Mouse (Mus musculus) midbrain, embryonic 11.5 days (tissue): ENCODE measurements at regions not wholly inside any gene's neighbourhood (a gene's known extent, or its start where the extent isn't known, plus 50 kb on each side); places are given as distances from the start of the nearest gene placed in this dataset.

ENCODE experiments used
- ATAC-seq: fragments of 200-750 bp; cut with Nextera tagmentation; 2 replicates; pipeline ENCODE4 v1.8.0; 2017; ENCODE audit warnings: moderate TSS enrichment, moderate library complexity; ENCODE audit not compliant: low FRiP score
- DNase-seq: peaks from one replicate; pipeline ENCODE4 v3.0.0; 2015; ENCODE audit warnings: low spot score; ENCODE audit errors: missing footprints
- H3K27ac ChIP-seq: fragments of 300-500 bp; sonication (generic); 2 replicates; pipeline ENCODE4 v1.5.1; 2014; ENCODE audit warnings: low read depth, low read length
- H3K27me3 ChIP-seq: fragments of 300-500 bp; sonication (generic); 2 replicates; pipeline ENCODE4 v1.6.1; 2014; ENCODE audit warnings: mild to moderate bottlenecking, low read length, moderate library complexity, mixed read lengths; ENCODE audit not compliant: control insufficient read depth, insufficient read depth
- H3K36me3 ChIP-seq: fragments of 300-500 bp; sonication (generic); 2 replicates; pipeline ENCODE4 v1.6.1; 2014; ENCODE audit warnings: mild to moderate bottlenecking, low read length, moderate library complexity, mixed read lengths; ENCODE audit not compliant: control insufficient read depth, insufficient read depth
- H3K4me1 ChIP-seq: fragments of 300-500 bp; sonication (generic); 2 replicates; pipeline ENCODE4 v1.6.1; 2014; ENCODE audit warnings: low read length; ENCODE audit not compliant: control insufficient read depth, insufficient read depth
- H3K4me2 ChIP-seq: fragments of 300-500 bp; sonication (generic); 2 replicates; pipeline ENCODE4 v1.6.1; 2014; ENCODE audit warnings: mild to moderate bottlenecking, moderate library complexity
- H3K4me3 ChIP-seq: fragments of 300-500 bp; sonication (generic); 2 replicates; pipeline ENCODE4 v1.5.1; 2014; ENCODE audit warnings: low read depth, low read length
- H3K9ac ChIP-seq: fragments of 300-500 bp; sonication (generic); 2 replicates; pipeline ENCODE4 v1.6.1; 2014; ENCODE audit warnings: low read length
- H3K9me3 ChIP-seq: fragments of 300-500 bp; sonication (generic); 2 replicates; pipeline ENCODE4 v1.6.1; 2016; ENCODE audit warnings: low read length; ENCODE audit not compliant: control insufficient read depth
- WGBS: fragments of 180-500 bp; shearing (Covaris S2); extraction: QIAGEN DNeasy Blood & Tissue Kit; methylation state at CpG from one replicate; pipeline ENCODE4 v1.1.7; 2014; 5-methylcytosine and 5-hydroxymethylcytosine counted together

- H3K27me3 ChIP-seq, result no peaks in the 10 kb centered on the region
- H3K4me2 ChIP-seq, result no peak overlapping the region
- DNase-seq (no peak), ATAC-seq (no peak)
- no peaks in the 10 kb centered on the region for H3K4me1 ChIP-seq
- H3K9ac ChIP-seq, result no peak overlapping the region
- H3K9me3 ChIP-seq, result no peaks in the 10 kb centered on the region
- H3K4me3 ChIP-seq, result no peak overlapping the region
- no peak overlapping the region for H3K27ac ChIP-seq
- H3K36me3 ChIP-seq, result no peaks in the 10 kb centered on the region
- 81% methylated on average over 2 of the region's 2 CpGs for WGBS
Observed at GRCm38 (mm10) chr11:64647938-64648337, 211.5 kb upstream of the F930015N05Rik start.

DNA sequence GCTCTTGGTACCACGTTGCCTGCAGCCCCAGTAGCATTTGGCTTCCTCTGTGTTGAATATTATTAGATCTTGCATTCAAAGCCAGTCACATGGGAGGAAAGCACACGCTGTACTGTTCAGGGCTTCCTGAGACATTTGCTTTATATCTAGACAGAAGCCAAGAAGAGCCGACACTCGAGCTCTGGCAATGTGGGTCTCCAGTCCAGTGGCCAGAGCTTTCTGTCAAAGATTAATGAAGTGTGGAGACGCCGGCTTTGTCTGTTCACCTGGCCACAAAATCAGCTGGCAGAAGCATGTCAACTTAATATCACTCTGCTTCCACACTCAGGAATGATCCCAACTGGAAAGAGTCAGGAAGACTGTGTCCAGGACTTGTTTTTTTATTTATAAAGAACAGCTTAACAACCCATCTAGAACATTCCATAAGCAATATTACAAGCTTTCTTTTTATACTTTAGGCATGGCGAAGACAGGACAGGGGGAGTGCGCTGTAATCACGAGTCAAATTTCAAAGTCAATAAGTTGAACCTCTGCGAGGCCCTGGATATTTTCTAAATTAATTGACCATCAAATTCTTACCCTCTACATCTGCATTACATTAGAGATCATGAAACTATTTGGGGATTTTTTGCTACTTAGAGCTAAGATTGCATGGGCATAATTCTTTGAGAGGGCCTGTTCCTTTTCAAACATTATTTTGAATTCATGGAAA is 214.3 kb upstream of the F930015N05Rik start:
- H3K9ac ChIP-seq, result no peak overlapping the region
- ATAC-seq (no peak), DNase-seq (peak; percentile 77)
- H3K36me3 ChIP-seq, result no peaks in the 10 kb centered on the region
- H3K27me3 ChIP-seq, result no peaks in the 10 kb centered on the region
- no peaks in the 10 kb centered on the region for H3K9me3 ChIP-seq
- no peak overlapping the region for H3K4me2 ChIP-seq
- H3K4me3 ChIP-seq, result no peak overlapping the region
- no peaks in the 10 kb centered on the region for H3K4me1 ChIP-seq
- no peak overlapping the region for H3K27ac ChIP-seq
- WGBS, result 84% methylated on average over 10 of the region's 10 CpGs

DNA sequence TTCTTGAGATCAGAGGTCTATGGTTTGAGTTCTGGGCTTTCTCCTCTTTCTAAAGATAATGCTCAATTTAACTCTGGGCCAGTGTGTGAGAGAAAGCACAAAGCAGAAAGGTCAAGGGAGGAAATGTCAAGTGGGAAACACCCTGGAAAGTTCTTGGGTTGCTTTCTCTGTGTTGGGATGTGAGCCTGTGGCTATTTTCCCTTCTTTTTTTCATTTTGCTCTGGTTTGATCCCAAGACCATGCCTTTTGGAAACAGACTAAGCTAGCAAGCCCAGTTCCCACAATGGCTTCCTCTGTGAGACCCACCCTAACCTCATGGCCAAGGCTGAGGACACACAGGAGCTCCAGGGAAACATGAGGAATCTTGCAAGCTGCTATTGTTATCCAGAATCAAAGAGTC is 216.4 kb upstream of the F930015N05Rik start:
- no peaks in the 10 kb centered on the region for H3K27me3 ChIP-seq
- H3K4me2 ChIP-seq, result no peak overlapping the region
- H3K9ac ChIP-seq, result no peak overlapping the region
- no peaks in the 10 kb centered on the region for H3K4me1 ChIP-seq
- no peak overlapping the region for H3K4me3 ChIP-seq
- no peaks in the 10 kb centered on the region for H3K36me3 ChIP-seq
- DNase-seq (no peak), ATAC-seq (no peak)
- H3K9me3 ChIP-seq, result no peaks in the 10 kb centered on the region
- H3K27ac ChIP-seq, result no peak overlapping the region

- Histone ChIP-seq H3K27me3 (no peaks in the 10 kb centered on the region), H3K4me2 (no peak overlapping the region), H3K4me1 (no peaks in the 10 kb centered on the region), H3K36me3 (no peaks in the 10 kb centered on the region), H3K9ac (no peak overlapping the region), H3K9me3 (no peaks in the 10 kb centered on the region), H3K4me3 (no peak overlapping the region), H3K27ac (no peak overlapping the region)
- DNase-seq, result peak; percentile 45
- 82% methylated on average over 1 of the region's 1 CpGs for WGBS
- ATAC-seq, result no peak
Observed at GRCm38 (mm10) chr11:64655162-64655561, 218.7 kb upstream of the F930015N05Rik start.

DNA sequence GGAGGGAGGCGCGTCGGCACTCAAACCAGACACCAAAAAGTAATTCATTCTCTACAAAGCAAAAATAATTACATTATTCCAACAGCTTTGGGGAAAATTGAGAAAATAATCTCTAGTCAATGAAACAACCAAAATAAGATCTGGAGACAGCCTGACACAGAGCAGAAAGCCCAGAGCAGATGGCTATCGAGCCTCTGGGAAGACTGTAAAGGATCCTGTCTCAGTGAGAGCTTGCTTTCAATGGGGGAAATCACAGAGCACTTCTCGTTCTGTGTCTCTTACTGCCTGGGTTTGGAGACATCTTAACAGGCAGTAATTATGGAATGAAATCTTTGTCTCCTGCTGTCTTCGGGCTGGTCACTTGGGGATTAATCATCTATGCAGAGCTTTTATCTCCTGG is 226.7 kb upstream of the F930015N05Rik start:
- no peak overlapping the region for H3K9ac ChIP-seq
- 23% methylated on average over 6 of the region's 6 CpGs for WGBS
- no peak overlapping the region for H3K27ac ChIP-seq
- H3K27me3 ChIP-seq, result no peaks in the 10 kb centered on the region
- ATAC-seq (no peak), DNase-seq (peak; percentile 82)
- H3K4me2 ChIP-seq, result peak overlapping the region; percentile 15; the same call in 1 of the 2 replicates
- H3K4me3 ChIP-seq, result no peak overlapping the region
- peaks cover 8% of the 10 kb centered on the region for H3K4me1 ChIP-seq
- H3K9me3 ChIP-seq, result no peaks in the 10 kb centered on the region
- no peaks in the 10 kb centered on the region for H3K36me3 ChIP-seq

DNA sequence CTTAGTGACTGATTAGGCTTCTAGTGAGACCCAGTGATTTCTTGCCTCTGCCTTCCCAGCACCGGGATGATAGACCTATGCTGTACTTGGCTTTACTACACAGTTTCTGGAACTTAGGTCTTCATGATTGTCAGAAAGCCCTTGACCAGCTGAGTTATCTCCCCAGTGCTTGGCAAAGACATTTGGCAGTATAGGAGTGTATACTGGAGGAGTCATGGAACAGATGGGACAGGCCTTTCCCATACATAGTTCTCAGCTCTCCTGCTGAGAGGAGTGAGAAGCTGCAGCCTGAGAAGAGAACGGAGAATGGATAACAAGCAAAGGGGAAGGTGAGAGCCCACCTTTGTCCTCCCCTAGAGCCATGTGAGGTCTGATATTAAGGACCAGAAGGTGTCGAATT is 230.6 kb upstream of the F930015N05Rik start:
- Histone ChIP-seq H3K36me3 (no peaks in the 10 kb centered on the region), H3K27ac (no peak overlapping the region), H3K9ac (no peak overlapping the region), H3K4me2 (no peak overlapping the region), H3K27me3 (no peaks in the 10 kb centered on the region), H3K4me1 (peaks cover 8% of the 10 kb centered on the region), H3K4me3 (no peak overlapping the region), H3K9me3 (no peaks in the 10 kb centered on the region)
- DNase-seq (no peak), ATAC-seq (no peak)
- 90% methylated on average over 3 of the region's 3 CpGs for WGBS

- Histone ChIP-seq H3K36me3 (no peaks in the 10 kb centered on the region), H3K4me3 (no peak overlapping the region), H3K9me3 (no peaks in the 10 kb centered on the region), H3K4me1 (peaks cover 8% of the 10 kb centered on the region), H3K27ac (no peak overlapping the region), H3K9ac (no peak overlapping the region), H3K4me2 (no peak overlapping the region), H3K27me3 (no peaks in the 10 kb centered on the region)
- 72% methylated on average over 7 of the region's 7 CpGs for WGBS
- DNase-seq (no peak), ATAC-seq (no peak)
Observed at GRCm38 (mm10) chr11:64667521-64667920, 231.1 kb upstream of the F930015N05Rik start.

- H3K9me3 ChIP-seq, result no peaks in the 10 kb centered on the region; the same call in 1 of the 2 replicates
- no peaks in the 10 kb centered on the region for H3K36me3 ChIP-seq
- 71% methylated on average over 3 of the region's 3 CpGs for WGBS
- DNase-seq (no peak), ATAC-seq (no peak)
- no peak overlapping the region for H3K4me2 ChIP-seq
- no peak overlapping the region for H3K9ac ChIP-seq
- H3K27me3 ChIP-seq, result no peaks in the 10 kb centered on the region
- no peaks in the 10 kb centered on the region for H3K4me1 ChIP-seq
- no peak overlapping the region for H3K4me3 ChIP-seq
- no peak overlapping the region for H3K27ac ChIP-seq
Observed at GRCm38 (mm10) chr11:64671898-64672297, 235.4 kb upstream of the F930015N05Rik start.

GRCm38 (mm10) chr11:64673546-64673945 is 237.1 kb upstream of the F930015N05Rik start:
- no peak overlapping the region for H3K27ac ChIP-seq

More at GRCm38 (mm10) chr11:64673546-64673945, 237.1 kb upstream of the F930015N05Rik start:
- 74% methylated on average over 4 of the region's 4 CpGs for WGBS
- no peak overlapping the region for H3K9ac ChIP-seq
- no peaks in the 10 kb centered on the region for H3K27me3 ChIP-seq
- H3K4me1 ChIP-seq, result no peaks in the 10 kb centered on the region
- H3K4me3 ChIP-seq, result no peak overlapping the region
- no peak for ATAC-seq
- DNase-seq, result no peak
- no peaks in the 10 kb centered on the region for H3K36me3 ChIP-seq
- no peaks in the 10 kb centered on the region; the same call in 1 of the 2 replicates for H3K9me3 ChIP-seq
- no peak overlapping the region for H3K4me2 ChIP-seq
